Mouse (Mus musculus) stomach, embryonic 14.5 days (tissue): ENCODE measurements around the gene Hs1bp3. TPM values are rescaled to one million over a fixed set of nuclear protein-coding genes. Genes with fewer than 3 reads are reported as not detected.

Experiments
- ATAC-seq: fragments of 200-750 bp; cut with Nextera tagmentation; 2 replicates; pipeline ENCODE4 v1.8.0; 2017; ENCODE audit warnings: low read depth, moderate TSS enrichment; ENCODE audit not compliant: insufficient number of reproducible peaks, insufficient read depth, low FRiP score
- H3K27ac ChIP-seq: fragments of 300-500 bp; sonication (generic); 2 replicates; pipeline ENCODE4 v1.5.1; 2014; ENCODE audit warnings: mild to moderate bottlenecking, low read length, moderate library complexity, mixed read lengths
- H3K27me3 ChIP-seq: fragments of 300-500 bp; sonication (generic); 2 replicates; pipeline ENCODE4 v1.6.1; 2014; ENCODE audit warnings: low read length, control low read depth, mixed read lengths; ENCODE audit not compliant: control insufficient read depth, insufficient read depth
- H3K36me3 ChIP-seq: fragments of 300-500 bp; sonication (generic); 2 replicates; pipeline ENCODE4 v1.6.1; 2014; ENCODE audit warnings: mild to moderate bottlenecking, control low read depth, low read length, moderate library complexity, mixed read lengths; ENCODE audit not compliant: control insufficient read depth, insufficient read depth
- H3K4me1 ChIP-seq: fragments of 300-500 bp; sonication (generic); 2 replicates; pipeline ENCODE4 v1.6.1; 2014; ENCODE audit warnings: low read length, control low read depth, mixed read lengths; ENCODE audit not compliant: control insufficient read depth, insufficient read depth
- H3K4me2 ChIP-seq: fragments of 300-500 bp; sonication (generic); replicated peaks from 2 replicates; pipeline ENCODE4 v1.6.1; 2014; ENCODE audit warnings: low read depth, low read length, control low read depth
- H3K4me3 ChIP-seq: fragments of 300-500 bp; sonication (generic); 2 replicates; pipeline ENCODE4 v1.5.1; 2014; ENCODE audit warnings: low read depth, low read length, control low read depth
- H3K9ac ChIP-seq: fragments of 300-500 bp; sonication (generic); replicated peaks from 2 replicates; pipeline ENCODE4 v1.6.1; 2014; ENCODE audit warnings: low read depth, mild to moderate bottlenecking, control low read depth, low read length, moderate library complexity, mixed read lengths
- H3K9me3 ChIP-seq: fragments of 300-500 bp; sonication (generic); 2 replicates; pipeline ENCODE4 v1.6.1; 2016; ENCODE audit warnings: low read depth, low read length, control low read depth; ENCODE audit not compliant: control insufficient read depth
- WGBS: fragments of 180-500 bp; shearing (Covaris S2); extraction: QIAGEN DNeasy Blood & Tissue Kit; methylation state at CpG from one replicate; pipeline ENCODE4 v1.1.7; 2014; 5-methylcytosine and 5-hydroxymethylcytosine counted together
- polyA plus RNA-seq: library from polyadenylated mRNA; unstranded; fragments of >200 nt; fragmentation: Nextera tagmentation; extraction: Ambion mirVana; gene quantifications from 2 replicates; pipeline ENCODE4 v1.2.1, GENCODE M21; 2014

Hs1bp3 gene
- 11.2 and 12.1 TPM in 2 replicates for polyA plus RNA-seq

GRCm38 (mm10) chr12:8313270-8313771 is at the start of gene Hs1bp3:
TSS of gene Hs1bp3 (plus strand) at chr12:8313432.
- H3K4me1 ChIP-seq = 0 out of 2 replicates have a peak, but pooled peaks cover 7% of the 10 kb centered on the region
- under 1% methylated on average over 37 of the region's 38 CpGs for WGBS
- peak within 1 kb of the TSS; percentile 57 for H3K4me2 ChIP-seq
- peak; percentile 83 for ATAC-seq
- H3K9me3 ChIP-seq = no peaks in the 10 kb centered on the region
- H3K27ac ChIP-seq = no peak within 1 kb of the TSS
- peak within 1 kb of the TSS; percentile 52 for H3K9ac ChIP-seq
- no peaks in the 10 kb centered on the region for H3K36me3 ChIP-seq
- 0 out of 2 replicates have a peak, but pooled peaks cover 2% of the 10 kb centered on the region for H3K27me3 ChIP-seq
- H3K4me3 ChIP-seq = peak within 1 kb of the TSS; percentile 63

- Histone ChIP-seq H3K4me3 (no peak overlapping the region), H3K36me3 (no peaks in the 10 kb centered on the region), H3K27ac (no peak overlapping the region)
Measured at GRCm38 (mm10) chr12:8266311-8266710, 46.9 kb upstream of the Hs1bp3 start.

GRCm38 (mm10) chr12:8269627-8270026 is 43.6 kb upstream of the Hs1bp3 start:
- 90% methylated on average over 11 of the region's 11 CpGs for WGBS
- Histone ChIP-seq H3K36me3 (no peaks in the 10 kb centered on the region), H3K4me1 (no peaks in the 10 kb centered on the region), H3K4me3 (no peak overlapping the region), H3K9me3 (no peaks in the 10 kb centered on the region), H3K27me3 (no peaks in the 10 kb centered on the region), H3K27ac (no peak overlapping the region), H3K9ac (no peak overlapping the region), H3K4me2 (no peak overlapping the region)
- no peak for ATAC-seq

More at GRCm38 (mm10) chr12:8266311-8266710, 46.9 kb upstream of the Hs1bp3 start:
- ATAC-seq = no peak
- Histone ChIP-seq H3K9me3 (no peaks in the 10 kb centered on the region), H3K4me1 (peaks cover 5% of the 10 kb centered on the region; the same call in 1 of the 2 replicates), H3K4me2 (no peak overlapping the region), H3K27me3 (no peaks in the 10 kb centered on the region), H3K9ac (no peak overlapping the region)
- WGBS = 89% methylated on average over 7 of the region's 7 CpGs

- Histone ChIP-seq H3K4me3 (no peak overlapping the region), H3K27me3 (no peaks in the 10 kb centered on the region), H3K36me3 (no peaks in the 10 kb centered on the region), H3K27ac (no peak overlapping the region), H3K9ac (no peak overlapping the region), H3K4me2 (no peak overlapping the region), H3K9me3 (no peaks in the 10 kb centered on the region), H3K4me1 (no peaks in the 10 kb centered on the region)
- no peak for ATAC-seq
- WGBS = 78% methylated on average over 2 of the region's 2 CpGs
Measured at GRCm38 (mm10) chr12:8271405-8271804, 41.8 kb upstream of the Hs1bp3 start.

GRCm38 (mm10) chr12:8273471-8274171 is 39.6 kb upstream of the Hs1bp3 start:
- Histone ChIP-seq H3K27me3 (no peaks in the 10 kb centered on the region), H3K9me3 (no peaks in the 10 kb centered on the region), H3K4me1 (no peaks in the 10 kb centered on the region), H3K4me2 (no peak overlapping the region), H3K4me3 (no peak overlapping the region), H3K36me3 (0 out of 2 replicates have a peak, but pooled peaks cover 4% of the 10 kb centered on the region), H3K27ac (peak overlapping the region; percentile 7; the same call in 1 of the 2 replicates), H3K9ac (no peak overlapping the region)
- 84% methylated on average over 6 of the region's 6 CpGs for WGBS
- ATAC-seq = no peak

- WGBS = 89% methylated on average over 4 of the region's 4 CpGs
- H3K4me1 ChIP-seq = no peaks in the 10 kb centered on the region
- H3K36me3 ChIP-seq = 0 out of 2 replicates have a peak, but pooled peaks cover 4% of the 10 kb centered on the region
- H3K9ac ChIP-seq = no peak overlapping the region
- no peak overlapping the region for H3K4me2 ChIP-seq
- H3K27ac ChIP-seq = no peak overlapping the region
- ATAC-seq = no peak
- H3K9me3 ChIP-seq = no peaks in the 10 kb centered on the region
- H3K27me3 ChIP-seq = no peaks in the 10 kb centered on the region
- H3K4me3 ChIP-seq = no peak overlapping the region
Measured at GRCm38 (mm10) chr12:8275424-8275823, 37.8 kb upstream of the Hs1bp3 start.

GRCm38 (mm10) chr12:8281225-8282017 is 31.8 kb upstream of the Hs1bp3 start:
- Histone ChIP-seq H3K9ac (no peak overlapping the region), H3K4me1 (no peaks in the 10 kb centered on the region), H3K9me3 (no peaks in the 10 kb centered on the region), H3K27ac (no peak overlapping the region), H3K4me2 (no peak overlapping the region), H3K36me3 (0 out of 2 replicates have a peak, but pooled peaks cover 4% of the 10 kb centered on the region), H3K27me3 (no peaks in the 10 kb centered on the region), H3K4me3 (no peak overlapping the region)
- ATAC-seq = no peak
- WGBS = 83% methylated on average over 15 of the region's 15 CpGs

- 67% methylated on average over 3 of the region's 3 CpGs for WGBS
- ATAC-seq = no peak
- Histone ChIP-seq H3K9ac (no peak overlapping the region), H3K4me1 (no peaks in the 10 kb centered on the region), H3K4me2 (no peak overlapping the region), H3K9me3 (no peaks in the 10 kb centered on the region), H3K27ac (no peak overlapping the region), H3K36me3 (no peaks in the 10 kb centered on the region), H3K27me3 (no peaks in the 10 kb centered on the region), H3K4me3 (no peak overlapping the region)
Measured at GRCm38 (mm10) chr12:8287970-8288369, 25.3 kb upstream of the Hs1bp3 start.
